Mouse (Mus musculus) CD4-positive helper T cell, adult 2 months (primary cell): ENCODE data around the gene Rab34.

Experiments used
- DNase-seq: peaks from one replicate; pipeline ENCODE4 v3.0.0-alpha.2; 2012; ENCODE audit warnings: low read depth, missing footprints, low spot score

Gene Rab34

DNA sequence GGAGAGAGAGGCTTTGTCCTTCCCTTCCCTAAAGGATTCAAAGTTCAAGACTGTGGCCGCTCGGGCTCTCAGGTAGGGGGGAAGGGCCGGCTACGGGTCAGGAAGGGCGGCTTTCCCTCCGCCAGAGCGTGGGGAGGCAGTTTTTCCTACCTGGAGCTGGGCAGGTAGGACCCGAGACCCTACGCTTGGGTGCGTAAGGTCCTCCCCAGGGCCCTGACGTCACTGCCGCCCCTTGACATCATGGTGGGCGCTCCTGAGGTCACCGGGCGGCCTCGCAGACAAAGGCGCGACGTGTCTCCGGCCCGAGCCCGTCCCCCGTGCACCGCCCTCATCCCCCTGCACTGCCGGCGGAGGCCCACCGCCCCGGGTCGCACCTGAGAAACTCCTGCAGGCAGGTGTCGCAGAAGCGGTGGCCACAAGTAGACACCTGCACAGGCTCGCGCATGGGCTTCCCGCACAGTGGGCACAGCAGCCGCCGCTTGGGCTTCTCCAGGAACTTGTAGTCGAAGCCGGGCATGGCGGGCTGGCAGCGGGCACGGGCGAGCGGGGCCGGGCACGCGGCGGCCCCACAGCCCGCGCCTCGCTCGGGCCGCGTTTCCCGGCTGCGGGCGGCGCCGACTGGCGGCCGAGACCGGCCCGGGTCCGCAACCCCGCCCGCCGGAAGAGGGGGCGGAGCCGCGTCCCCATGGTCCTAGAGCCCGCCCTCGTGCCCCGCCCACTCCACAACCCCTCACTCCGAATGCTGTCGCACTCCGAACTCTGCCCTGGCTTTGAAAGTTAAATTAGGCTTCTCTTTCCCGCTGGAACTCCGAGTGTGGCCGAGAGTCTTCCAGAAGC, 23.1 kb upstream of the Rab34 start, which contains the start of gene Traf4:
Traf4 (minus strand) TSS at position 666 of the 837 bp plus-strand sequence.
- DNase-seq, result peak; percentile 86

DNA sequence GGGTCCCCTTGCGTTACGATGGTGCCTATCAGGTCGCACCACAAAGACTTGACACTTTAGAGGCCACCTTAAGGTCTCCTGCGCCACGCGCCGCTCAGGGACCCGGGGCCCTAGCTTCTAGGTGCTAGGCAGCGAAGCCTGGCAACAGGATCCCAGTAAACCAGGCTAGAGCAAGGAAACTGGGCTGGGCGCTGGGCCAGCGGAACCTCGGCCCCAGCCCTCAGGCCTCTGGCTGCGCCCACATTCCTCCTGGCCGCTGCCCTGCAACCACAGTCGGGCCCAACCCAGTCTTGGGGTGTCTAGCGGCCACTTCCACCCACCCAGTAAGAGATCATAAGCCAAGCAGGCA, 22.5 kb upstream of the Rab34 start:
- DNase-seq, result no peak

DNA sequence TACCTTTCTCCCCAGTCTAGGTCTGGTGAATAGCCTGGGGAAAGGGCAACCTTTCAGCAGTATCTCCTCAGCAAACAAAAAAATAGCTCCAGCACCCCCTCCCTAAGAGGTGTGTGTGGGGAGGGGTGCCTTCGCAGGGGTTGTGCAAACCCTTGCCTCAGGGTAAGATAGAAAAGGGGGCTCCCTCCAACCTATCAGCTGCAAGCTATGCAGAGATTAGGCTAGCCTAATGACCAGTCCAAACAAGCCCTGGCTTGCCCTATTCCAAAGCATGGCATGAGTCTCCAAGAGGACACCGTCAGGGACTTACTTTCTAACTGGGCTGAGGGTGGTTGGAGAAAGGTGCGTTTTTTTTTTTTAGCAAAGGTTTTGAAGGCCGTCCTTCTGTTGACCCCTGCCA, 22.1 kb upstream of the Rab34 start:
- no peak for DNase-seq

DNA sequence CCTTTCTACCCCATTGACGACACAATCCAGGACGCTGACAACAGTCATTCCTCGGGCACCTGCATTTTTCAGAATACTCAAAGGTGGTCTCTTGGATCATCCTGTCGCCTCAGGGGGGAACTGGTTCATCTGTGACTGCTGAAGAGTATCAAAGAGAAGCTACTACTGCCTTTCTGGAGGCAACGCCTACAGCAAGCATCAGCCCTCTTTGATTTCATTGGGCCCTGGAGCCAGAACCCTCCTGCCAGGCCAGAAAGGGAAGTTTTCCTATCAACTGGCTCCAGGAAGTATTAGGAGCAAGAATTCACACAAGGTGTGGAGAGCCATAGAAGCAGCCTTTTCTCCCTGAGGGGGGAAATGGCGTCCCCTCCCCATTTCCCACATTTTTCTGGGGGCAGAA, 21.6 kb upstream of the Rab34 start:
- DNase-seq, result no peak

DNA sequence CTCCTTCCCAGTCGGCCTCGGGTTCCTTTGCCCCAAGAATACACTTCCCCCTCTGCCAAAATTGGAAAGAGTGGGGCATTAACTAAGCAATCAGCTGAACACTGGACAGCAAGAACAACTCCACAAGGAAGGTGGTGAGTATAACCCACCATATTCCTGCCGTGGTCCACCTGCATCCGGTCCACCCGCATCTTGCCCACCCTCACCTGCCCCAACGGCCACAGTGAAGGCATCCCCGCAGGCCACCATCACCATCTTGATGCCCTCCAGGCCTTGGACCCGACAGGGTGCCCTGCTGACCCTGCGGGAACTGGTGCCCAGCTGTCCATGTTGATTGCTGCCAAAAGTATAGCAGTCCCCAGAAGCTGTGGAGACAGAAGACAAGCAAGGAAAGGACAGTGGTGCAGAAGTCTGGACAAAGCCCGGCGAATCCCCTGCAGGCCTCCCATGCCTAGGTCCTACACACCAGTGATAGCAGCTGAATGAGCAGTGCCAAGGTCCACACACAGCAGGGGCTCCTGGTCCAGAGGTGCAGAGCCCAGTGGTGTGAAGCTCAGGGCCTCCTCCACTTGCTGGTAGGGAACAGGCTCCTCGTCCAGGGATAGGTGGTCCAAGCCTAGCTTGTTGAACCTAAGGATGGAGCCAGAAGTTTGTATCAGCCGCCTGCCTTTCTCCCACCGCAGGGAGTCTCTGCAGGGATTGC, 20.8 kb upstream of the Rab34 start:
- DNase-seq, result no peak

DNA sequence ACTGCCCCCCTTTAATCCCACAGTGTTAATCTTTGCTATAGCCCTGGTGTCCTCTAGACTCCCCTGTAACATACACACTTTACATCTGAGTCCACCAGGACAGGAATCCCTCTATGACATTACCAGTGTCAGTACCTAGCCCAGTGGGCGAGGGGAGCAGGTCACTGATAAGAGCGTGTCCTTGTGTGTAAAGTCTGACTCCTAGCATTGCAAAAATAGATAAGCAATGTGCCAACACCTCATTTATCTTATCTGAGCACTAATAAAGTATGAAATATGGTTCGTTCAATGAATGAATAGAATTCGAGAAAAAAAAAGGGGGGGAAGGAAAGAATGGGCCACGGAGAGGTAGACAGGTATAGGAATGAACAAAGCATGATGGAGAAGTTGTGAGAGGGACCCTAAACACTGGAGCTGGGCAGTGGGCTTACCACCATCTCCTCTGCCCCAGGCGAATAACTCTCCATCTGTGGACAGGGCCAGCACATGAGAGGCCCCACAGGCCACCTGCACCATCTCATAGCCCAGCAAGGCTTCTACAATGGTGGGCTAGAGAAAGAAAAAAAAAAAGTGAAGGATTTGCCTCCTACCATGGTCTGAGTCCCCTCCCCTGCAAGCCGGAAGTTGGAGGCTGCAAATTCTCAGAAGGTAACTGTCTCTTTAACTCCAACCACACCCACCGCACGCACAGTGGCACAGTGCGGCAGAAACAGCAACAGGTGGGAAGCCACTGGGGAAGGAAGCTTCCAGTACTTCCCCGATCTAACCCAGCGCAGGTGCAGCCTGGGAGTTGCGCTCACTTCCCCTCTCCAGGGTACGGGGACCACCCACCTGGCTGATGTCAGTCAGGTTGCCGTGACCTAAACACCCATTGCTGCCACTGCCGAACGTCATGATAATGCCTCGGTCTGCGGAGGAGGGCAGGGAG, 19.4 kb upstream of the Rab34 start:
- peak; percentile 84 for DNase-seq

DNA sequence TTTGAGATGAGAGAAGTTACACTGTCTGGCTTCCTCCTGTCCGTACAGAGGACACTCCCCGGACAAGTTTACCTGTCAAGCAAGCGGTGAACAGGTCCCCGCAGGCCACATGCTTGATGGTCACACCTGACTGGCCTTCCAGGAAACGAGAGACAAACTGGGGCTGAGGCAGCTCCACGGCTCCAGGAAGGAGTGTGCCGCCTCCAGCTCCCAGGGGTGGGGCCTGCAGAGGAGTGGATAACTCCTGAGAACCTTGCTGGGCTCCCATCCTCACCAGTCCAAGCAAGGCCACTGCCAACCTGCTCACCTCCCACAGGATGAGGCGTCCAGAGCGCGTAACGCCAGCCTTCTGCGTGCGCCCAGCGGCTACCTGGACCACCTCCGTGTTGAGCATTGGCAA, 17.9 kb upstream of the Rab34 start:
- DNase-seq, result no peak

DNA sequence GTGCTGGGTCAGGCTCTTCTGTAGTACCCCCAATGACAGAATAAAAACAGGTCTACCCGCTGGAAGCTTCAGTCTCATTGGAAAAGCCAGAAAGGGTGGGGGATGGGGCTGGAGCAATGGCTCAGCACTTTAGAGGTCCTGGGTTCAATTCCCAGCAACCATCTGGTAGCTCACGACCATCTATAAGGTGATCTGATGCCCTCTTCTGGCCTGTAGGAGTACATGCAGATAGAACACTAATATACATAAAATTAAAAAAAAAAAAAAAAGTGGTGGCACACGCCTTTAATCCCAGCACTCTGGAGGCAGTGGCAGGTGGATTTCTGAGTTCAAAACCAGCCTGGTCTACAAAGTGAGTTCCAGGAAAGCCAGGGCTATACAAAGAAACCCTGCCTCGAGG, 16.9 kb upstream of the Rab34 start:
- peak; percentile 35 for DNase-seq

DNA sequence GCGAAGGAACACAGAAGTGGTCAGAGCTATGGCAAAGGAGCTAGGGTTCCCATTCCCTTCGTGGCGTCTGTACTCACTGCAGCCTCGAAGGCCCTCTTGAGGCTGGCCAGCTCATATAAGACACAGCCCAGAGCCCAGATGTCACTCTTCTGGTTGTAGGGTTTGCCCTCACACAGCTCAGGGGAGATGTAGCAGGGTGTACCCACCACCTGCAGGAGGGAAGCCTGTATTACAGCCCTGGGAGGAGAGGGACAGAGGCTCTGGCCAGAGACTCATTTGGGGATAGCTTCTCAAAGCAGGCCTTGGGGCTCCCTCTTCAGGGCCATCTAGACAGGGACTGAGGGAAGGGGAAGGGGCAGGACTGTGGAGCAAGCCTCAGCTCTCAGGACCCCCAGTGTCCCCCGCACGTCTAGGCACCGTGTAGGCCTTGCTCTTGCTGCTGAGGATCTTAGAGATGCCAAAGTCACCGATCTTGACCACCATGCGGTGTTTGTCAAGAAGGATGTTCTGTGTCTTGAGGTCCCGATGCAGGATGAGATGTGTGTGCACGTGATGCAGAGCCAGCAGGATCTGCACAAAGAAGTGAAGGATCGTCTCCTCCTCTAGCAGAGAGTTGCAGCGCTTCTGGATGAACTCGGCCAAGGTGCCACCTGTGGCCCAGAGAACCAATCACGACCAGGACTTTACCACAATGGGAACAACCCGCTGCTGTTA, 16.0 kb upstream of the Rab34 start:
- no peak for DNase-seq

DNA sequence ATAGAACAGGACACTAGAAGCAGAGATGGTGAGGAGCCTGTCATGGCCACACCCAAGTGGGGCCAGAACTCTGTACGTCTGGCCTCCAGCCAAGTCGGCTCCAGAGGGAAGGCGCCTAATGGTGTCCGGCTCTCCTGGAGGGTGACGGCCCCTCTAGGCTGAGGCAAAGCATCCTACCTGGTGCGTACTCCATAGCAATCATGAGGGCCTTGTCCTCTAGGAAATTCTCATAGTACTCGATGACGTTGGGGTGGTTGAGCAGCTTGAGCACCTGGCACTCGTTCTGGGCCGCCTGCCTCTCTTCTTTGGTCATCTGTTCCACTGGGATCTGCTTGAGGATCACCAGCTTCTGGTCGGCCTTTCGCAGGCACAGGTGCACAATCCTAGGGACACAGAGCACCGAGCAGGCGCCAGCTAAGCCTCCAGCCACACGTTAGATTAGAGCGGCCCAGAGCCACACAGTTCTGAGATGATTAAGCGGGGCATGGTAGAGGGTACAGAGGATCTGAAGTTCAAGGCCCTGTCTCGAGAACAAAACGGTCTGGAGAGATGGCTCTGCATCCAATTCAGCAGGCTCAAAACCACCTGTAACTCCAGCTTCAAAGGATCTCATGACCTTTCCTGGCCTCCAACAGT, 15.4 kb upstream of the Rab34 start:
- no peak for DNase-seq

DNA sequence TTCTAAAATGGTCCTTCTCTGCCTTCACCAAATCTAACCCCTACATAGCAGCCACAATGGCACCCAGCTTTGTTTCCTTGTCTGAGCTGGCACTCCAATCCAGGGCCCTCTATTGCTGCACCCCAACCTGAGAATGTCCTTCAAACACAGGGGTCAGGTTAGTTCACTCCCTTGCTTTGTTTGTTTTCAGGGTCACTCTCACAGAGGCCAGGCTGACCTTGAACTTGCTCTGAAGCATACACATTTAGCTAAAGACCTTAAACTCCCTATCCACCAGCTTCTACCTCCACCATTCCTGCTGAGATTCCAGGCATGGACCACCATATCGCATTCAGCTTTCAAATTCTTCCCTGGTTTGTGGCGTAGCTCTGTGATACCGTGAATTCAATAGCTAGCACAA, 13.7 kb upstream of the Rab34 start:
- no peak for DNase-seq

DNA sequence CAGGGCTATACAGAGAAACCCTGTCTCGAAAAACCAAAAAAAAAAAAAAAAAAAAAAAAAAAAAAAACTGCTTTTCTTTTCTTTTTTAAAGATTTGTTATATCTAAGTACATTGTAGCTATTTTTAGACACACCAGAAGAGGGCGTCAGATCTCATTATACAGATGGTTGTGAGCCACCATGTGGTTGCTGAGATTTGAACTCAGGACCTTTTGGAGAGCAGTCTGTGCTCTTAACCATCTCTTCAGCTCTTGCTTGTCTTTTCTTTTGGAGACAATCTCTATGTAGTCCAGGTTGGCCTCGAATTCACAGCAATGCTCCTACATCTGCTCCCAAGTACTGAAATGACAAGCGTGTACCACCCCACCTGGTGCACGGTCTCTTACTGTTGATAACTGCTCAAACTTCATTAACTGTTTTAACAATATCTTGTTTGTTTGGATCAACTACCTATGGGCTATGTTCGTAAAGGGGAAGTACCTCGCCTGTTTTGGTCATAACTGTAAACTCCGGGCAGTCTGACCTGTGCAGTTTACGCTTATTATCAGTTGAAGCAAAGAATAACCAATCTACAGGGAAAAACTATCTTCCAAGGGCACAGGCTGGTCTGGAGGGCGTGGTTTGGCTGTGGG, 12.3 kb upstream of the Rab34 start:
- no peak for DNase-seq

DNA sequence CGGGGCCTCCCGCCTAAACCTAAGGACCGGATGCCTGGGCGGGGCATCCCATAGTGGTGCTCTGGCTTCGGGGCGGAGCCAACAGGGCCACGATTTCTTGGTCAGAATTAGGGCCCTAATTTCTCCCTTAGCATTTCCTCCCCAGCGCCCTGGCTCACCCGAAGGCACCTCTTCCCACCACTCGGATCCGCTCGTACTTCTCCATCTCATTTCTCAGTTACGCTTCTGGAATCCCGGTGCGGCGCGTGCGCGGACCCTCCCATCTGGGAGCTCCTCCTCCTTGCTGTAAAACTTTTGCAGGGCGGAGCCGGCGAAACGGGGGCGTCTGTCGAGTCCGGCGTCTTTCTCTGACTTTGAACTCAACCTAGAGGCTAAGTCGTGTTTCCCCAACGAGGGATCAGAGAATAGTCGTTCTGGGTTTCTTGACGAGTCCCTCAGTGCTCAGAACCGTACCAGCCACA, 11.8 kb upstream of the Rab34 start, which contains the start of the genes Nek8 and Tlcd1:
Nek8 (minus strand) TSS at position 274 of the 461 bp plus-strand sequence.
Tlcd1 (plus strand) TSS at position 310 of the 461 bp plus-strand sequence.
- DNase-seq, result peak; percentile 93

DNA sequence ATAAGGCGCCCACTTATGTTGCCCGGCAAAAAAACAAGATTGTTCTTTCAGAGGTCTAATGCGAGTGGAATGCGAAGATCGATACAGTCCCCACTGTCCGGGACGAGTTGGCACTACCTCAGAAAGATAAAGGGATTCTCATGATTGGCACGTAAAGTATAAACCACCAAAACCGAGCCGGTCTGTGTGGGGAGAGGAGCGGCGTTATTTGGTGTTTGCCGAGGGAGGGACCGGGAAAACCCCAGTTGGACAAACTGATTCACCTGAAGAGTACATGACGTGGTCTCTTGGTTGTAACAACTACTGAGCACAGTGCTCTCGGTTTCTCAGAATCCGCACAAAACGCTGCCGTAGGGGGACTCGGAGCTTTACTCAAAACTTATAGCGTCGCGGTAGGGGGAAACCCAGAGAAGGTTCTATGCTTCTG, 11.3 kb upstream of the Rab34 start:
- DNase-seq, result peak; percentile 82

DNA sequence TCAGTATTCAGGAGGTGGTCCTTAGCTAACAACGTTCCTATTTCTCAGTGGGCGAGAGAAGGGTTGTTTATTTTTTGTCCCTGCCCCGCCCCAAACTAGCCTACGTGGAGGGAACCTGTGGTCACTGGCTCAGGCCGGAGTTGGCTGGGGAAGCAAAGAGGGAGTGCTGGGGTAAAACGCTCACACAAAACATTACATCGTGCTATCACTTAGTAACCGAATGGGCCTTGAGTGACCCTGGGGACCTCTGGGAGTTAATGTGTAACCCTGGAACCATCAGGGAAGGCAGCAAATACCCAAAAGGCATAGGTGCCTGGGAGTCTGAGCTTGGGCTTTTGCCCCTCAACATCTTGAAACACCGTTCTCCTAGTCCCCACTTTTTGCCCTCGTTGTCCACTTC, 10.8 kb upstream of the Rab34 start:
- DNase-seq, result no peak

DNA sequence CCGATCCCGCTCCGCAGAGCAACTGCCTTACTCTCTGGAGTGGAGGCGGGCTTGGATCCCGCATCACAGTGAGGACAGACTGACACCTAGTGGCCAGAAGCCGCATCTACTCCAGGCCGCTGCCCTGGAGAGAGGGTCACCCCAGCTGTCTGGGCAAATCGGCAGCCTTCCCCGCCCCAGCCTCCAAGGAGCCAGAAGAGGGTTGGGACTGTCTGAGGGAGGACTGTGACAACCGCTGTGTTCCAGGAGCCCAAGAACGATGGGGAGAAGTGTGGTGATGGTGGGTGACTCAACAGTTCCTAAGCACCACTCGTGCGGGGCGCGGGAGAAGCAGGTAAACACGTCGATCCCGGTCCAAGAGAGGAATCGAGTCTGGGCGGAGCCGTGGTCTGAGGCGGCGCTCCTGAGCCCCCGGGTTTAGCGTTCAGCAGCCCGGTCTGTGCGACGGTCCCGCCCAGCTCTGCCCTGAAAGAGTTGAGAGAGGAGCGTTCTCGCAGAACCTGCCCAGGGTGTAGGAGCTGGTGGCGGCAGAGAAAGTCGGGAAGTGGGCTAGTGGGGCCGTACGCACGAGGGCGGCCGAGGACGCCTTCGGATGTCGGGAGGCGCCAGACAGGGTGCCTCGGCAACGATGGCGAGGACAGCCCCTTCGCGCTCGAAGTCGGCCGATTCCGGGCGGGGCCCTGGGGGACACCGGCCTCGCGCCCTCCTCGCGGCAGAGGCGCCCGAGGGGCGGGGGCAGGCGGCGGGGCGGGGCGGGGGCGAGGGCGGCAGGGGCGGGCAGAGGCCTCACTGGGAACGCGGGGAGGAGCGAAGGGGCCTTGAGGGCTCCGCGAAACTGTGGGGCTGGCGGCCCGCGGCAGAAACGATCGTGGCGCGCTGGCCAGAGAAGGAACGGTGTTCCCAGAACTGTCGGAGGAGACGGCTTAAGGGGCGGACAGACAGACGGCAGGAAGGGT, 10.0 kb upstream of the Rab34 start:
- peak; percentile 91 for DNase-seq

DNA sequence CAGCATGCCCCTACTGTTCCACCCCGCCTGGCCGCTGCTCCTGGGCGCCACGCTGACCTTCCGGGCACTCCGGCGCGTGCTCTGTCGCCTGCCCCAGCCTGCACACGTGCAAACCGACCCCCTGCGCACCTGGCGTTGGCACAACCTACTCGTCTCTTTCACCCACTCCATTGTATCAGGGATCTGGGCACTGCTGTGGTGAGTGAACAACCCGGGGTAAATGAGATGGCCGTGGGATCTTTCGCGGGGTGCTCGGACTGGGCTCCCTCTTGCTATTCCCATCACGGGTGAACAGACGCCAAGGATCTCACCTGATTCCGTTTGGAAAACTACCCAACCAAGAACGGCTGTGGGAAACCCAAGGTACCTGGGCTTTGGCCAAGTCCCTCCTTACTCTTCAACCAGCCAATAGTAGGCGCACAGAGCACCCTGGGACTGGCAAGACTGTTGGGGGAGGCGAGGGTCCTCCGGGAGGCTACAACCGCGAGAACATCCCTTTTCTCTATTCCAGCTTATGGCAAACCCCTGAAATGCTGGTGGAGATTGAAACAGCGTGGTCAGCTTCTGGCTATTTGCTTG, 9.3 kb upstream of the Rab34 start:
- peak; percentile 37 for DNase-seq

DNA sequence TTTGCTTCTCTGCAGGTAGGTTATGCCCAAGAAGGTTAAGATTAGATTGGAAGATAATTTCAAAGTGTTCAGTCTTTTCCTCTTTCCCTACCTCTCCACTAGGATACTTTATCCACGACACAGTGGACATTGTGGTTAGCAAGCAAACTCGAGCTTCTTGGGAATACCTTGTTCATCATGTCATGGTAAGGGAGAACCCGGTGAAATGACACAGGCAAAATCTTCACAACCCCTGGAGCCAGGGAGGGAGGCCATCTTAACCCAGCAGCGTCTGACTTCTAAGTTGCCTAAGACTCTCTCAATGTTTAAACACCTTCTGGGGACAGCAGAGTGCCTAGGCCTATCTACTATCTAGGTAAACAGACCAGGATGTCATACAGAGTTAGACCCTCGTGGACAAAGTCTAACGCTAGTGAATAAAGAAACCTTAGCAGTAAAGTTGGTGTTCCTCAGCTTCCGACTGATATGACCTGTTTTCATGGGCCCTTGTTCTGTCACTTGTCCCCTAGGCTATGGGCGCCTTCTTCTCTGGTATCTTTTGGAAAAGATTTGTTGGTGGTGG, 8.7 kb upstream of the Rab34 start:
- DNase-seq, result peak; percentile 3
